Mouse (Mus musculus) kidney, postnatal 0 days (tissue): ENCODE results near the gene Tmem240. TPM values are rescaled to one million over a fixed set of nuclear protein-coding genes. Genes with fewer than 3 reads are reported as not detected.

ENCODE experiments used
- ATAC-seq: fragments of 200-750 bp; cut with Nextera tagmentation; replicated peaks from 2 replicates; pipeline ENCODE4 v1.8.0; 2017; ENCODE audit warnings: low read depth, moderate number of reproducible peaks, moderate TSS enrichment, moderate library complexity; ENCODE audit not compliant: low FRiP score
- DNase-seq: peaks from one replicate; pipeline ENCODE4 v3.0.0-alpha.2; 2016; ENCODE audit warnings: low spot score
- H3K27ac ChIP-seq: fragments of 300-500 bp; sonication (generic); 2 replicates; pipeline ENCODE4 v1.5.1; 2014; ENCODE audit warnings: mild to moderate bottlenecking
- H3K27me3 ChIP-seq: fragments of 300-500 bp; sonication (generic); 2 replicates; pipeline ENCODE4 v1.6.1; 2014; ENCODE audit warnings: low read length, mixed read lengths; ENCODE audit not compliant: insufficient read depth
- H3K36me3 ChIP-seq: fragments of 300-500 bp; sonication (generic); 2 replicates; pipeline ENCODE4 v1.6.1; 2014; ENCODE audit warnings: low read length, mixed read lengths; ENCODE audit not compliant: insufficient read depth
- H3K4me1 ChIP-seq: fragments of 300-500 bp; sonication (generic); replicated peaks from 2 replicates; pipeline ENCODE4 v1.6.1; 2014; ENCODE audit warnings: antibody characterized with exemption, low read length, mixed read lengths; ENCODE audit not compliant: insufficient read depth
- H3K4me2 ChIP-seq: fragments of 300-500 bp; sonication (generic); 2 replicates; pipeline ENCODE4 v1.6.1; 2014; ENCODE audit warnings: mild to moderate bottlenecking, low read length, moderate library complexity, mixed read lengths
- H3K4me3 ChIP-seq: fragments of 300-500 bp; sonication (generic); replicated peaks from 2 replicates; pipeline ENCODE4 v1.5.1; 2014; ENCODE audit warnings: low read depth, low read length
- H3K9ac ChIP-seq: fragments of 300-500 bp; sonication (generic); 2 replicates; pipeline ENCODE4 v1.6.1; 2014; ENCODE audit warnings: low read depth, low read length
- H3K9me3 ChIP-seq: fragments of 300-500 bp; sonication (generic); replicated peaks from 2 replicates; pipeline ENCODE4 v1.6.1; 2016; ENCODE audit warnings: low read length, inconsistent platforms, mixed read lengths
- CTCF ChIP-seq: IDR thresholded peaks from 2 replicates; pipeline ENCODE4 v1.5.1; 2016; ENCODE audit warnings: antibody characterized with exemption, low read depth, mild to moderate bottlenecking, moderate library complexity
- WGBS: fragments of 180-500 bp; shearing (Covaris S2); extraction: QIAGEN DNeasy Blood & Tissue Kit; methylation state at CpG from one replicate; pipeline ENCODE4 v1.1.7; 2014; 5-methylcytosine and 5-hydroxymethylcytosine counted together
- polyA plus RNA-seq: library from polyadenylated mRNA; unstranded; fragments of >200 nt; fragmentation: Nextera tagmentation; extraction: Ambion mirVana; gene quantifications from 2 replicates; pipeline ENCODE4 v1.2.1, GENCODE M21; 2015

Gene Tmem240
- polyA plus RNA-seq, 1 experiment from 2014 or later, result 0.47 TPM

GRCm38 (mm10) chr4:155694482-155695401 is 39.9 kb upstream of the Tmem240 start:
- Histone ChIP-seq H3K4me3 (peak overlapping the region; percentile 66), H3K4me1 (0 out of 2 replicates have a peak, but pooled peaks cover 6% of the 10 kb centered on the region), H3K27ac (0 out of 2 replicates have a peak overlapping the region, but pooled peaks have one; percentile 19), H3K4me2 (peak overlapping the region; percentile 96), H3K9me3 (no peaks in the 10 kb centered on the region), H3K27me3 (no peaks in the 10 kb centered on the region), H3K9ac (peak overlapping the region; percentile 75), H3K36me3 (no peaks in the 10 kb centered on the region)
- peak; percentile 51 for DNase-seq
- under 1% methylated on average over 85 of the region's 92 CpGs for WGBS
- 0 out of 2 replicates have a peak, but pooled peaks have one; percentile 34 for TF ChIP-seq CTCF
- ATAC-seq, result peak; percentile 57

GRCm38 (mm10) chr4:155695531-155696062 is 39.0 kb upstream of the Tmem240 start:
- Histone ChIP-seq H3K9ac (no peak overlapping the region), H3K4me3 (no peak overlapping the region), H3K27ac (no peak overlapping the region), H3K4me1 (0 out of 2 replicates have a peak, but pooled peaks cover 6% of the 10 kb centered on the region), H3K27me3 (no peaks in the 10 kb centered on the region), H3K36me3 (no peaks in the 10 kb centered on the region), H3K9me3 (no peaks in the 10 kb centered on the region), H3K4me2 (no peak overlapping the region)
- 77% methylated on average over 4 of the region's 4 CpGs for WGBS
- DNase-seq (no peak), ATAC-seq (no peak)
- no peak for TF ChIP-seq CTCF

- ATAC-seq, result no peak
- no peak overlapping the region for H3K27ac ChIP-seq
- TF ChIP-seq CTCF, result no peak
- no peaks in the 10 kb centered on the region for H3K9me3 ChIP-seq
- H3K4me2 ChIP-seq, result no peak overlapping the region
- no peak overlapping the region for H3K4me3 ChIP-seq
- no peaks in the 10 kb centered on the region for H3K36me3 ChIP-seq
- WGBS, result 64% methylated on average over 16 of the region's 16 CpGs
- no peak for DNase-seq
- H3K27me3 ChIP-seq, result no peaks in the 10 kb centered on the region
- H3K9ac ChIP-seq, result no peak overlapping the region
- H3K4me1 ChIP-seq, result 0 out of 2 replicates have a peak, but pooled peaks cover 6% of the 10 kb centered on the region
These were observed 38.0 kb upstream of the Tmem240 start for GRCm38 (mm10) chr4:155696261-155697255.

DNA sequence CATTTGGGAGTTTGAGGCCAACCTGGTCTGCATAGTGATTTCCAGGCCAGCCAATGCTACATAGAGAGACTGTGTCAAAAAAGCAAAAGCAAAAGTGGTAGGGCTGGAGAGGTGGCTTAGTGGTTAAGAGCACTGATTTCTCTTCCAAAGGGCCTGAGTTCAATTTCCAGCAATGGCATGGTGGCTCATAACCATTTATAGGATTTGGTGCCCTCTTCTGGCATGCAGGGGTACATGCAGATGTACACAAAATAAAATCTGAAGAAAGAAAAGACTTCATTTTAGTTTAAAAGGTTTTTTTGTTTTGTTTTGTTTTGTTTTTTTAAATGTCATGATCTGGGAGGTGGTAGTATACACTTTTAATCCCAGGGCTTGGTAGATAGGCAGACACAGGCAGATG is 34.2 kb upstream of the Tmem240 start:
- Histone ChIP-seq H3K4me3 (no peak overlapping the region), H3K27me3 (no peaks in the 10 kb centered on the region), H3K36me3 (no peaks in the 10 kb centered on the region), H3K4me2 (no peak overlapping the region), H3K4me1 (no peaks in the 10 kb centered on the region), H3K9ac (no peak overlapping the region), H3K27ac (no peak overlapping the region), H3K9me3 (no peaks in the 10 kb centered on the region)
- ATAC-seq (no peak), DNase-seq (peak; percentile 73)
- peak; percentile 87 for TF ChIP-seq CTCF

GRCm38 (mm10) chr4:155703425-155703929 is 31.1 kb upstream of the Tmem240 start:
- no peak overlapping the region for H3K4me3 ChIP-seq
- 99% methylated on average over 4 of the region's 4 CpGs for WGBS
- no peak overlapping the region for H3K4me2 ChIP-seq
- DNase-seq, result no peak
- H3K27ac ChIP-seq, result no peak overlapping the region
- H3K4me1 ChIP-seq, result 0 out of 2 replicates have a peak, but pooled peaks cover 5% of the 10 kb centered on the region
- H3K36me3 ChIP-seq, result no peaks in the 10 kb centered on the region
- no peaks in the 10 kb centered on the region for H3K27me3 ChIP-seq
- no peak for TF ChIP-seq CTCF
- ATAC-seq, result no peak
- H3K9ac ChIP-seq, result no peak overlapping the region
- H3K9me3 ChIP-seq, result no peaks in the 10 kb centered on the region
